Mouse (Mus musculus): ENCODE measurements around the gene Sh2d1b1.

GRCm38 (mm10) chr1:170303103-170303502 is 26.0 kb downstream of the Sh2d1b1 start:
- TF ChIP-seq GATA1 (IDR thresholded peaks at IDR 0.05; ENCODE audit: borderline replicate concordance, low read length): no peak
- no peak for TF ChIP-seq FLI1 (IDR thresholded peaks at IDR 0.05; ENCODE audit: low read length)
